Mouse (Mus musculus) stomach, embryonic 14.5 days (tissue): Measurements from ENCODE around the gene Bud23. TPM values are rescaled to one million over a fixed set of nuclear protein-coding genes. Genes with fewer than 3 reads are reported as not detected.
"Not testable (repeated sequence)": the region's sequence is repeated elsewhere in the genome, so short reads cannot be mapped to it uniquely, and the experiment has no call there.

Experiments
- ATAC-seq: fragments of 200-750 bp; cut with Nextera tagmentation; 2 replicates; pipeline ENCODE4 v1.8.0; 2017; ENCODE audit warnings: low read depth, moderate TSS enrichment; ENCODE audit not compliant: insufficient number of reproducible peaks, insufficient read depth, low FRiP score
- H3K27ac ChIP-seq: fragments of 300-500 bp; sonication (generic); 2 replicates; pipeline ENCODE4 v1.5.1; 2014; ENCODE audit warnings: mild to moderate bottlenecking, low read length, moderate library complexity, mixed read lengths
- H3K27me3 ChIP-seq: fragments of 300-500 bp; sonication (generic); 2 replicates; pipeline ENCODE4 v1.6.1; 2014; ENCODE audit warnings: low read length, control low read depth, mixed read lengths; ENCODE audit not compliant: control insufficient read depth, insufficient read depth
- H3K36me3 ChIP-seq: fragments of 300-500 bp; sonication (generic); 2 replicates; pipeline ENCODE4 v1.6.1; 2014; ENCODE audit warnings: mild to moderate bottlenecking, control low read depth, low read length, moderate library complexity, mixed read lengths; ENCODE audit not compliant: control insufficient read depth, insufficient read depth
- H3K4me1 ChIP-seq: fragments of 300-500 bp; sonication (generic); 2 replicates; pipeline ENCODE4 v1.6.1; 2014; ENCODE audit warnings: low read length, control low read depth, mixed read lengths; ENCODE audit not compliant: control insufficient read depth, insufficient read depth
- H3K4me2 ChIP-seq: fragments of 300-500 bp; sonication (generic); replicated peaks from 2 replicates; pipeline ENCODE4 v1.6.1; 2014; ENCODE audit warnings: low read depth, low read length, control low read depth
- H3K4me3 ChIP-seq: fragments of 300-500 bp; sonication (generic); 2 replicates; pipeline ENCODE4 v1.5.1; 2014; ENCODE audit warnings: low read depth, low read length, control low read depth
- H3K9ac ChIP-seq: fragments of 300-500 bp; sonication (generic); replicated peaks from 2 replicates; pipeline ENCODE4 v1.6.1; 2014; ENCODE audit warnings: low read depth, mild to moderate bottlenecking, control low read depth, low read length, moderate library complexity, mixed read lengths
- H3K9me3 ChIP-seq: fragments of 300-500 bp; sonication (generic); 2 replicates; pipeline ENCODE4 v1.6.1; 2016; ENCODE audit warnings: low read depth, low read length, control low read depth; ENCODE audit not compliant: control insufficient read depth
- WGBS: fragments of 180-500 bp; shearing (Covaris S2); extraction: QIAGEN DNeasy Blood & Tissue Kit; methylation state at CpG from one replicate; pipeline ENCODE4 v1.1.7; 2014; 5-methylcytosine and 5-hydroxymethylcytosine counted together
- polyA plus RNA-seq: library from polyadenylated mRNA; unstranded; fragments of >200 nt; fragmentation: Nextera tagmentation; extraction: Ambion mirVana; gene quantifications from 2 replicates; pipeline ENCODE4 v1.2.1, GENCODE M21; 2014

The Bud23 gene
- polyA plus RNA-seq, 1 experiment from 2014 or later = 95.2 TPM

DNA sequence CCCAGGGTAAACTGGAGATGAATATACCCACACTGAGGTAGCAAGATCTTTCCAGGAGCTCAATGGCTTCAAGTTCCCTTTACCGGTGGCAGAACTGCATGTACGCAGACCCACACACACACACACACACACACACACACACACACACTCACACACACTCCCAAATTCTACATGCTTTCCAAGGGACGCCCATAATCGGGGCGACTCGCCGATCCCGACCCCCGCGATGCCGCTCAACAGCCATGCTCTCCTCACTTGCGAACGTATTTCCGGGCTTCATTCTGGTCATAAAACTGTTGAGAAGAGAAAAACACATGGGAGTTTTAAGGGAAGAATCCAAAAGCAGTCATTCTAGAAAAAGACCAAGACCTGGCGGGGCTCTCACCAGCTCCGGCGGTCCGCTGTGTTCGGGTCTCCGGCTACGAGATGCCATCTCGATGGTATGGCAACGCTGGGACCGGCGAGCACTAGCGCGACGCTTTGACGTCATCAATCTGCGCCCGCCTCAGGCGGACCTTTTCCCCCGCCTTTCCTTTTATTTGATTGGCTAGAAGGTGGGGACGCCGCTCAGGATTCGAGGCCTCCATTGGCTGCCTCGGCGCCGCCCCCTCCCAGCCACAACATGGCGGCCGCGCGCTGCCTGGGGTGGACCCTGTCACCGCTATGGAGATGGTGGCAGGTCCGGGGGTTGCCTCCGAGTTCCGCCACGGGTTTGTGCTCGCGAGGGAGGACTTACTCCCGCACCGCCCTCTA lies 954 bp downstream of the Bud23 start, which contains the start of gene Dnajc30:
Gene Dnajc30 (plus strand): TSS at position 574 of the 753 bp plus-strand sequence.
- Histone ChIP-seq H3K4me3 (peak within 1 kb of the TSS; percentile 97), H3K27ac (peak within 1 kb of the TSS; percentile 27; the same call in 1 of the 2 replicates), H3K4me2 (peak within 1 kb of the TSS; percentile 70), H3K9ac (peak within 1 kb of the TSS; percentile 82), H3K27me3 (no peaks in the 10 kb centered on the region), H3K36me3 (peaks cover 22% of the 10 kb centered on the region), H3K9me3 (no peaks in the 10 kb centered on the region), H3K4me1 (peaks cover 12% of the 10 kb centered on the region; the same call in 1 of the 2 replicates)
- peak; percentile 97 for ATAC-seq
- WGBS = under 1% methylated on average over 52 of the region's 52 CpGs

DNA sequence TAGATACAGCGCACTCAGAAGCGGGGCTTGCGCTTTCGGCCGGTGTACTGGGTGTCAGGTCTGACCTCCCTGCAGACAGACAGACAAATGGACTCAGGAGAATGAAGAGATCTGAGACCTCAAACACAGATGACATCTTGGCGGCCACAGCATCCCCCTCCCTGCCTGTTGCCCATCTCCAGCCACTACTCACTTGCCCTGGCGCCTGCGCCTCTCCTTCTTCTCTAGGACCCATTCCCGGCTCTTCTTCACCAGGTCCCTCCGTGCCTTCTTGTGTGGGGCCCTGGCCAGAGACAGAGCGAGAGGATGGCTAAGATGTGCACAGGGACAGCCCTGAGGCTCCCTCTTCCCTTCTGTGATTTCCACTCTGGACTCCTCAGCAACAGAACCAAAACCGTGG lies 11.4 kb downstream of the Bud23 start:
- no peaks in the 10 kb centered on the region for H3K4me1 ChIP-seq
- no peak overlapping the region for H3K27ac ChIP-seq
- H3K9ac ChIP-seq = no peak overlapping the region
- H3K9me3 ChIP-seq = no peaks in the 10 kb centered on the region
- no peak overlapping the region for H3K4me2 ChIP-seq
- H3K36me3 ChIP-seq = peaks cover 36% of the 10 kb centered on the region; the same call in 1 of the 2 replicates
- H3K27me3 ChIP-seq = no peaks in the 10 kb centered on the region
- ATAC-seq = no peak
- no peak overlapping the region for H3K4me3 ChIP-seq
- WGBS = 84% methylated on average over 12 of the region's 12 CpGs

DNA sequence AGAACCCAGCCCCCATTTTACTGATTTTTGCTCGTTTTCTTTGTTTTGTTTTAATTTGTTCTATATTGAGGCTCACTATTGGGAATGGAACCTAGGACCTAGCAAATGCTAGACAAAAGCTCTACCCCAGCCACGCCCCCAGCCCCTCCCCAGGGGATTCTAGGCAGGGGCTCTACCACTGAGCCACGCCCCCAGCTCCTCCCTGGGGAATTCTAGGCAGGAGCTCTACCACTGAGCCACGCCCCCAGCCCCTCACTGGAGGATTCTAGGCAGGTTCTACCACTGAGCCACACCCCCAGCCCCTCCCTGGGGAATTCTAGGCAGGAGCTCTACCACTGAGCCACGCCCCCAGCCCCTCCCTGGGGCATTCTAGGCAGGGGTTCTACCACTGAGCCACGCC lies 15.5 kb downstream of the Bud23 start:
- H3K4me2 ChIP-seq, H3K27me3 ChIP-seq, ATAC-seq, H3K9me3 ChIP-seq, H3K4me1 ChIP-seq, H3K9ac ChIP-seq, H3K4me3 ChIP-seq, H3K27ac ChIP-seq: not testable (repeated sequence)
- 87% methylated on average over 6 of the region's 6 CpGs for WGBS
- peaks cover 27% of the 10 kb centered on the region; the same call in 1 of the 2 replicates for H3K36me3 ChIP-seq

DNA sequence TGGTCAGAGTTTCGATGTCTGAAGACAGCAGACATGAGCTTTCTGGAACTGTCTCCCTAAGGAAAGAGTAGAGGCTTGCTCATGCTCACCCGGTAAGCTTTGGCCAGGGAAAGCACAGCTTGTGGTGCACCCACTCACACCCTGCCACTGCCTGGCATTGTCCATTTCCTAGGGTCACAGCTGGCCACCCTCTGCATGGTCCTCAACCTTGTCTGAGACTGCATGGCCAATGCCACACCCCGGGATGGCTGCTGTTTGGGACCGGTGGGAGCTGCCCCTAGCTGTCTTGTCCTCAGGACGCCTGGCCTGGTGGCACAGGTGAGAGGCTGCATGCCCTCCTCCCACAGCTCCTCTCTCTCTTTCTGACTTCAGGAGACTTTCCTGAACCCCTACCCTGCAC lies 16.2 kb downstream of the Bud23 start:
- Histone ChIP-seq H3K36me3 (peaks cover 20% of the 10 kb centered on the region; the same call in 1 of the 2 replicates), H3K27ac (no peak overlapping the region), H3K9me3 (no peaks in the 10 kb centered on the region), H3K4me1 (no peaks in the 10 kb centered on the region), H3K4me3 (no peak overlapping the region), H3K9ac (no peak overlapping the region), H3K4me2 (no peak overlapping the region), H3K27me3 (no peaks in the 10 kb centered on the region)
- 92% methylated on average over 5 of the region's 5 CpGs for WGBS
- no peak for ATAC-seq

DNA sequence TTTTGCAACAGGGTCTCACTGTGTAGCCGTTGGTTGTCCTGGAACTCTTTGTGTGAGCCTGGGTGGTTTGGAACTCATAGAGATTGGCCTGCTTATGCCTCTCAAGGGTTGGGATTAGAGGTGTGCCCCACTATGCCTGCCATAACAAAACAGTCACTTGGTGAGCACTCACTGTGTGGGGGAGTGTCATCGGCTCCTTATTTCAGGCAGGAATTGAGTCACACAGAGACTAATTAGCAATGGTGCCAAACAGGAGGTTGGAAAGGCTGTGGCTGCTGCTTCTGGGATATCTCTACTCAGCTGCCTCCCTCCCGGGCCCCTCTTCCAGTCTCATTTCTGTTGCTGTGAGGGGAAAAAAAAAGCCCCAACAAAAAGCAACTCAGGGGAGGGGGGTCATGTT lies 20.2 kb downstream of the Bud23 start:
- ATAC-seq = no peak
- H3K4me2 ChIP-seq = no peak overlapping the region
- H3K9me3 ChIP-seq = no peaks in the 10 kb centered on the region
- no peak overlapping the region for H3K27ac ChIP-seq
- H3K9ac ChIP-seq = no peak overlapping the region
- H3K27me3 ChIP-seq = no peaks in the 10 kb centered on the region
- H3K4me3 ChIP-seq = no peak overlapping the region
- H3K36me3 ChIP-seq = peaks cover 20% of the 10 kb centered on the region; the same call in 1 of the 2 replicates
- no peaks in the 10 kb centered on the region for H3K4me1 ChIP-seq
- WGBS = 90% methylated on average over 3 of the region's 3 CpGs

DNA sequence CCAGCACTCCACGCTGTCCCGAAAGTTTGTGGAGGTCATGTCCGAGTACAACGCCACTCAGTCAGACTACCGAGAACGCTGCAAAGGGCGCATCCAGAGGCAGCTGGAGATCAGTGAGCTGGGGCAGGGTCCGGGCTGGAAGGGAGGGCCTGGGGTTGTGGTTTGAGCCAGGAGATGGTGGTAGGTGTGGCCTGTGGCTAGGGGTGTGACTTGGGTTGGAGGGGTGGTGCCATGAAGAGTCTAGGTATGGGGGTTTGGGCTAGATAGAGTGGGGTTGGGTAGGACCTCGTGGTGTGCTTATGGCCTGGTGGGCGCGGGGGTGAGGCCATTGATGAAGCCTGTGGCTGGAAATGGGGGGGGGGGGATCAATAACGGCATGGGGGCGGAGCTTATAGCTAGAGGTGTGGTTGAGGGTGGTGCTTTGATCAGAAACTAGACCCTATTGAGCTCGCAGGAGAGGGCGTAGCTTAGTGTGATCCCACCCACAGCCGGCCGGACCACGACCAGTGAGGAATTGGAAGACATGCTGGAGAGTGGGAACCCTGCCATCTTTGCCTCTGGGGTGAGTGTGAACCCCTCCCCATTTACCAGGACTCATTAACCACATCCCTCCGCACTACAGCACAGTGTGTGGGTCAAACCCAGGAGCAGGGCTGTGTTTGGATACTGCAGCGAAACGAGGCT lies 22.5 kb downstream of the Bud23 start:
- peaks cover 13% of the 10 kb centered on the region; the same call in 1 of the 2 replicates for H3K36me3 ChIP-seq
- peak overlapping the region; percentile 14; the same call in 1 of the 2 replicates for H3K4me2 ChIP-seq
- no peaks in the 10 kb centered on the region for H3K4me1 ChIP-seq
- H3K4me3 ChIP-seq = no peak overlapping the region
- 41% methylated on average over 21 of the region's 21 CpGs for WGBS
- H3K9ac ChIP-seq = no peak overlapping the region
- no peaks in the 10 kb centered on the region for H3K9me3 ChIP-seq
- no peaks in the 10 kb centered on the region for H3K27me3 ChIP-seq
- 0 out of 2 replicates have a peak, but pooled peaks have one; percentile 53 for ATAC-seq
- H3K27ac ChIP-seq = no peak overlapping the region

DNA sequence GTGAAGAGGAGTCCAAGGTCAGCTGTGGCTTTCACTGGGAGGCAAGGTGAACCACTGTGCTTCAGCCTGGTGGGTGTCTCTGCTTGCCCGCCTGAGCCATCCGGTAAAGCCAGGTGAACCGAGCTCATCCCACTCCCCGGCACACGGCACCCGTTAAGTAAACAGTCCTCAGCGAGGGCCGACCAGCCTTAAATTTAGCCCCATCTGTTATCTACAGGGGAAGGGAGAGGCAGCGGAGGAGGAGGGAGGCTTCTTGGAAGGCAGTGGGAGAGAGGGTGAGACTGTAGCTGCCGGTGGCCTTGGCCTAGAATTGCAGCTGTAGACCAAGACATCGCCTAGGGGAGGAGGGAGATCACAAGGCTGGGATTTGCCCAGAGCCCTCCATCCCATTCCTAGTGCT lies 24.0 kb downstream of the Bud23 start:
- H3K27ac ChIP-seq = no peak overlapping the region
- no peak overlapping the region for H3K4me3 ChIP-seq
- H3K9me3 ChIP-seq = no peaks in the 10 kb centered on the region
- no peaks in the 10 kb centered on the region for H3K27me3 ChIP-seq
- H3K4me1 ChIP-seq = no peaks in the 10 kb centered on the region
- ATAC-seq = no peak
- 39% methylated on average over 11 of the region's 11 CpGs for WGBS
- H3K4me2 ChIP-seq = no peak overlapping the region
- peaks cover 11% of the 10 kb centered on the region; the same call in 1 of the 2 replicates for H3K36me3 ChIP-seq
- H3K9ac ChIP-seq = no peak overlapping the region

DNA sequence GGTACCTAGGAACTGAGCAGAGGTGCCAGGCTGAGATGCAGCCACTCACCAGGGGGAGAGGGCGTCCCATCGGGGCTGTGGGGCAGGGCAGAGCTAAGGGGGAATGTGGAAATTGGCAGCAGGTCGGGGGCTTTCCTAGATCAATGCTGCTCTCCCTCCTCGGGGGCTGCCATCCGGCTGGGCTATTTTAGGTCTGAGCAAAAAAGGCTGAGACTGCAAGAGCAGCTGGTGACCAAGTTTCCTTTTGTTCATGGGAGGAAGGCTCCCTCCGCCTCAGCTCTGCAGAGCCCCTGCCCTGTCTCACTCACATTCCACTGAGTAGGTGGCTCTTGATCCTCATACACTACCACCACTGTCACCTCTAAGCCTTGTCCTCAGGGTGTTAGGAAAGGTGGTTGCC lies 24.7 kb downstream of the Bud23 start:
- ATAC-seq = no peak
- no peak overlapping the region for H3K9ac ChIP-seq
- no peaks in the 10 kb centered on the region for H3K9me3 ChIP-seq
- peaks cover 7% of the 10 kb centered on the region; the same call in 1 of the 2 replicates for H3K36me3 ChIP-seq
- WGBS = 52% methylated on average over 6 of the region's 6 CpGs
- H3K4me3 ChIP-seq = no peak overlapping the region
- H3K4me2 ChIP-seq = no peak overlapping the region
- H3K4me1 ChIP-seq = peaks cover 3% of the 10 kb centered on the region; the same call in 1 of the 2 replicates
- no peak overlapping the region for H3K27ac ChIP-seq
- no peaks in the 10 kb centered on the region for H3K27me3 ChIP-seq
